Mouse (Mus musculus) adrenal gland, postnatal 4 days (tissue): ENCODE measurements around the gene Ifi209. TPM values are rescaled to one million over a fixed set of nuclear protein-coding genes. Genes with fewer than 3 reads are reported as not detected.
"Not testable (repeated sequence)": the region's sequence is repeated elsewhere in the genome, so short reads cannot be mapped to it uniquely, and the experiment has no call there.

Source experiments
- DNase-seq, 2 experiments: peaks; one replicate each; pipeline ENCODE4 v3.0.0; 2021 to 2022; ENCODE audit warnings: low spot score in 2 of 2, mixed read lengths in 2 of 2
- long read RNA-seq, 2 experiments: library from polyadenylated mRNA; stranded (forward); transcript quantifications; one replicate each; pipeline ENCODE4 v2.0.0; 2021
- microRNA-seq: library from miRNA; unstranded; fragments of <30 nt; microRNA quantifications from one replicate; pipeline ENCODE4 v1.2.0, GENCODE M21; 2021
- total RNA-seq, 2 experiments: library from RNA; stranded (reverse); gene quantifications; 2 replicates each; pipeline ENCODE4 v1.2.3; 2021

Ifi209 gene
- total RNA-seq: under 1 TPM; 0.54 to 0.59 TPM
- long read RNA-seq, experiment 1: 0 reads
- long read RNA-seq, experiment 2, partial matches to known transcripts: 0 of 1 reads
- long read RNA-seq, experiment 2, other reads (novel, unspliced or antisense): 0 of 1 reads

GRCm38 (mm10) chr1:173630622-173631021, at the start of gene Ifi209:
Gene Ifi209, plus strand, starts transcription at chr1:173630917.
- not testable (repeated sequence) for DNase-seq

- not testable (repeated sequence) for DNase-seq
These were observed 41.0 kb upstream of the Ifi209 start for GRCm38 (mm10) chr1:173589698-173590097.

- not testable (repeated sequence) for DNase-seq
These were observed 31.8 kb upstream of the Ifi209 start, which contains the start of gene Ifi213 for GRCm38 (mm10) chr1:173598838-173599494. Gene Ifi213, minus strand, starts transcription at chr1:173599274.

GRCm38 (mm10) chr1:173610291-173610690, 20.4 kb upstream of the Ifi209 start:
- DNase-seq: not testable (repeated sequence)

- not testable (repeated sequence) for DNase-seq
These were observed 8.5 kb upstream of the Ifi209 start for GRCm38 (mm10) chr1:173622216-173622615.

- no peak for DNase-seq
These were observed 6.7 kb upstream of the Ifi209 start for GRCm38 (mm10) chr1:173624052-173624451.

- DNase-seq: no peak
These were observed 4.0 kb upstream of the Ifi209 start for GRCm38 (mm10) chr1:173626686-173627085.

GRCm38 (mm10) chr1:173633969-173634645, 3.4 kb downstream of the Ifi209 start:
- no peak for DNase-seq

- DNase-seq: no peak
These were observed 14.7 kb downstream of the Ifi209 start for GRCm38 (mm10) chr1:173645393-173645792.

GRCm38 (mm10) chr1:173657973-173658372, 27.3 kb downstream of the Ifi209 start:
- no peak for DNase-seq

GRCm38 (mm10) chr1:173673458-173674097, 42.9 kb downstream of the Ifi209 start, which contains the start of gene Ifi208:
Gene Ifi208, plus strand, starts transcription at chr1:173673675.
- DNase-seq: not testable (repeated sequence)

GRCm38 (mm10) chr1:173678605-173679004, 47.9 kb downstream of the Ifi209 start:
- not testable (repeated sequence) for DNase-seq

- DNase-seq: no peak
These were observed 63.6 kb downstream of the Ifi209 start for GRCm38 (mm10) chr1:173694270-173694669.

Small RNA genes lying within 50 kb of the gene (microRNA-seq; reads per million reads assigned to microRNA genes)
- gene Gm44339: not detected

Other genes starting within 250 kb of the Ifi209 start
- under 1 TPM; 0.17 to 0.34 TPM for gene Ifi206, start 139.9 kb upstream of the Ifi209 start, total RNA-seq
- not detected for gene Ifi214, start 95.0 kb upstream of the Ifi209 start, total RNA-seq
- under 1 TPM; 0.31 to 0.39 TPM for gene Ifi213, start 31.6 kb upstream of the Ifi209 start, total RNA-seq
- gene Ifi208, start 42.8 kb downstream of the Ifi209 start, total RNA-seq: under 1 TPM; 0.28 to 0.65 TPM
- gene Ifi207, start 110.8 kb downstream of the Ifi209 start, total RNA-seq: 1 to 10 TPM; 2.6 to 2.8 TPM
- 1 to 10 TPM; 3.1 to 3.6 TPM for gene Ifi204, start 136.0 kb downstream of the Ifi209 start, total RNA-seq